Mouse (Mus musculus): Measurements from ENCODE around the gene Tecpr2.

DNA sequence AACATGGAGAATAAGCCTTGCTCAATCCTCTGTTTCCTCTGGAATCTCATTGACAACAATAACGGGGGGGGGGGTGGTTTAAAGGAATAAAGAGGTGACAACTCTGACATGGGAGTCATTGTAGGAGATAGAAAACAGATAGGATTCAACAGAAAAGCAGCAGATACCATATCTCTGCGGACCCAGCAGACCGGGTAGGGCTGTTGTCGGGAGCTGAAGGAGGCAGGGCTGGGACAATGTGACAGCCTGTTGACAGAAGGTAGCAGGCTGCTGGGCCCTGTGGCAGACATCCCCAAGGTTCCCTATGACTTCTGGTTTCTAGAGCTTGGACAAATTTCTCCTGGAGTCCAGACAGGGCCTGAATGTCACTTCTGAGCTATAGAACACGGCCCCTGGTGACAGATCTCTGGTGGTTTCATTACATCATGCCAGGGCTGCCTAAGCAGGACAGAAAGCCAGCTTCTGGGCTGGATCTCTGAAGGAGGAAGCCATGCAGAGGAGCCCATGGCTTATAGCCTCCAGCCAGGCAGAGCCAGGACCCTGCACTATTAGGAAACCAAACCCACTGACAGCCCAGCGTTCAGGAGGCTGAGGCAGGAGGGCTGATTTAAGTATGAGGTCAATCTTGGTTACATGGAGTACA, 120.7 kb downstream of the Tecpr2 start:
- no peak for TF ChIP-seq CTCF (IDR thresholded peaks at IDR 0.05; ENCODE audit: low read depth)
- peak; percentile 46; the same call in 1 of the 2 replicates for TF ChIP-seq EP300 (IDR thresholded peaks at IDR 0.05; ENCODE audit: low read depth)
